Comparison of ENCODE assay signal across 17 mouse cellular contexts in the genomic region with DNA sequence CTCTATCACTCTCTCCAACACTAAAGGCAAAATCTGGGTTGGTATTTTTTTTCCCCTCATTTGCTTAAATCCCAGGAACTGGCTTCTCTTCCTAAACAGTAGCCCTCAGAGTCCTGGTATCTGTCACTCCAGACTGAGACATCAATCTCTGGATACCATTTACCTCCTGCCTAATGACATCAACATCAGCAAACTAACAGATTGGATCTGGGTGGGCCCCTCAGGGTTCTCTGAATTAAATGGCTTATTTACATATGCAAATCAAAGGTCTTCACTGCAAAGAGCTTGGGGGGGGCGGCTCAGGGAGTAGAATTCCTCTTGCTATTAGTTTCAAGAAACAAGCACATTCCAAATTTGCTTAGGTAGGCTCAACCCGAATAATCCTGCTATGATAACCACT.
"Had no signal": no experiment of that assay in that cellular context is flagged by ENCODE, and none has a peak within 500 bp of the region (broad histone marks: within the 10 kb centered on the region; RNA-seq: fewer than 3 reads in every experiment).

No protein-coding gene starts in this region.

- H3K9me3 ChIP-seq: liver, embryonic 13.5 days; stomach, embryonic 15.5 days had no signal

- H3K4me2 ChIP-seq: liver, embryonic 13.5 days; midbrain, embryonic 11.5 days; stomach, embryonic 15.5 days had no signal

- ATAC-seq: intestine, postnatal 0 days; midbrain, embryonic 16.5 days had no signal

- H3K36me3 ChIP-seq: liver, embryonic 13.5 days; stomach, embryonic 15.5 days had no signal

- H3K27ac ChIP-seq: kidney, postnatal 0 days; left cerebral cortex, adult 2 months; liver, embryonic 13.5 days; stomach, embryonic 15.5 days had no signal

- H3K9ac ChIP-seq: liver, embryonic 13.5 days; stomach, embryonic 15.5 days had no signal

- DNase-seq: kidney, adult 2 months; kidney, postnatal 36 days; layer of hippocampus, postnatal 36 days; liver, embryonic 13.5 days; lung, adult 2 months; lung, postnatal 14 days; lung, postnatal 4 days; right cerebral cortex, postnatal 25 days; spleen, adult 18-20 months; thymus, postnatal 25 days had no signal

- H3K4me3 ChIP-seq: left cerebral cortex, adult 2 months; liver, embryonic 13.5 days; myocyte; stomach, embryonic 15.5 days had no signal

- H3K4me1 ChIP-seq: liver, embryonic 13.5 days; stomach, embryonic 15.5 days had no signal

- H3K27me3 ChIP-seq: liver, embryonic 13.5 days; stomach, embryonic 15.5 days had no signal
